Mouse (Mus musculus): Measurements from ENCODE around the gene Uhrf1. TPM values are rescaled to one million over a fixed set of nuclear protein-coding genes. Genes with fewer than 3 reads are reported as not detected.

The Uhrf1 gene
- polyA plus RNA-seq, 1 experiment from 2014 or later: 147 TPM

GRCm38 (mm10) chr17:56291826-56292475 lies 11.2 kb upstream of the Uhrf1 start:
- no peak for DNase-seq
- Histone ChIP-seq H3K27me3 (ENCODE audit: insufficient read depth, low read length) (no peaks in the 10 kb centered on the region), H3K27ac (ENCODE audit: low read depth) (peak overlapping the region; percentile 98), H3K4me3 (ENCODE audit: low read depth, low read length) (no peak overlapping the region), H3K9me3 (ENCODE audit: low read depth, low read length) (no peaks in the 10 kb centered on the region), H3K4me2 (peak overlapping the region; percentile 63), H3K4me1 (ENCODE audit: insufficient read depth) (peaks cover 9% of the 10 kb centered on the region), H3K36me3 (ENCODE audit: insufficient read depth) (peaks cover under 1% of the 10 kb centered on the region; the same call in 1 of the 2 replicates), H3K9ac (no peak overlapping the region; the same call in 1 of the 2 replicates)
- 79% methylated on average over 7 of the region's 7 CpGs for WGBS
- TF ChIP-seq CTCF (IDR thresholded peaks at IDR 0.05; ENCODE audit: low read depth): no peak
- no peak for ATAC-seq (ENCODE audit: insufficient read depth)

- no peak for TF ChIP-seq CTCF (IDR thresholded peaks at IDR 0.05; ENCODE audit: low read depth)
- no peak within 1 kb of the TSS for H3K9ac ChIP-seq
- peak within 1 kb of the TSS; percentile 98; the same call in 1 of the 2 replicates for H3K27ac ChIP-seq (ENCODE audit: low read depth)
- H3K36me3 ChIP-seq (ENCODE audit: insufficient read depth): no peaks in the 10 kb centered on the region
- no peaks in the 10 kb centered on the region for H3K27me3 ChIP-seq (ENCODE audit: insufficient read depth, low read length)
- H3K4me2 ChIP-seq: peak within 1 kb of the TSS; percentile 63; the same call in 1 of the 2 replicates
- no peaks in the 10 kb centered on the region for H3K9me3 ChIP-seq (ENCODE audit: low read depth, low read length)
- DNase-seq (no peak), ATAC-seq (ENCODE audit: insufficient read depth) (no peak)
- WGBS: 87% methylated on average over 4 of the region's 4 CpGs
- H3K4me3 ChIP-seq (ENCODE audit: low read depth, low read length): no peak within 1 kb of the TSS
- peaks cover 7% of the 10 kb centered on the region for H3K4me1 ChIP-seq (ENCODE audit: insufficient read depth)
Measured at GRCm38 (mm10) chr17:56292531-56293222, 10.4 kb upstream of the Uhrf1 start, which contains the start of gene Plin3. Gene Plin3 (minus strand): TSS chr17:56292873.

- Histone ChIP-seq H3K9me3 (ENCODE audit: low read depth, low read length) (no peaks in the 10 kb centered on the region), H3K27me3 (ENCODE audit: insufficient read depth, low read length) (no peaks in the 10 kb centered on the region), H3K36me3 (ENCODE audit: insufficient read depth) (no peaks in the 10 kb centered on the region), H3K27ac (ENCODE audit: low read depth) (no peak overlapping the region), H3K4me1 (ENCODE audit: insufficient read depth) (peaks cover under 1% of the 10 kb centered on the region), H3K4me3 (ENCODE audit: low read depth, low read length) (no peak overlapping the region), H3K4me2 (no peak overlapping the region), H3K9ac (no peak overlapping the region)
- WGBS: 67% methylated on average over 1 of the region's 1 CpGs
- ATAC-seq (ENCODE audit: insufficient read depth) (no peak), DNase-seq (no peak)
- no peak for TF ChIP-seq CTCF (IDR thresholded peaks at IDR 0.05; ENCODE audit: low read depth)
Measured at GRCm38 (mm10) chr17:56293291-56293690, 9.8 kb upstream of the Uhrf1 start.

- H3K4me1 ChIP-seq (ENCODE audit: insufficient read depth): no peaks in the 10 kb centered on the region; the same call in 1 of the 2 replicates
- no peaks in the 10 kb centered on the region for H3K36me3 ChIP-seq (ENCODE audit: insufficient read depth)
- 86% methylated on average over 19 of the region's 19 CpGs for WGBS
- no peak overlapping the region for H3K4me3 ChIP-seq (ENCODE audit: low read depth, low read length)
- no peak overlapping the region for H3K9ac ChIP-seq
- no peak for DNase-seq
- H3K27ac ChIP-seq (ENCODE audit: low read depth): no peak overlapping the region
- no peaks in the 10 kb centered on the region for H3K27me3 ChIP-seq (ENCODE audit: insufficient read depth, low read length)
- H3K4me2 ChIP-seq: no peak overlapping the region
- H3K9me3 ChIP-seq (ENCODE audit: low read depth, low read length): no peaks in the 10 kb centered on the region
- ATAC-seq (ENCODE audit: insufficient read depth): no peak
- no peak for TF ChIP-seq CTCF (IDR thresholded peaks at IDR 0.05; ENCODE audit: low read depth)
Measured at GRCm38 (mm10) chr17:56294241-56294640, 8.9 kb upstream of the Uhrf1 start.

- no peak for ATAC-seq (ENCODE audit: insufficient read depth)
- no peak overlapping the region for H3K9ac ChIP-seq
Measured at GRCm38 (mm10) chr17:56296201-56296600, 6.9 kb upstream of the Uhrf1 start.

GRCm38 (mm10) chr17:56298238-56298637 lies 4.9 kb upstream of the Uhrf1 start:
- H3K36me3 ChIP-seq (ENCODE audit: insufficient read depth): no peaks in the 10 kb centered on the region
- DNase-seq: no peak
- TF ChIP-seq CTCF (IDR thresholded peaks at IDR 0.05; ENCODE audit: low read depth): no peak

More at GRCm38 (mm10) chr17:56296201-56296600, 6.9 kb upstream of the Uhrf1 start:
- H3K4me3 ChIP-seq (ENCODE audit: low read depth, low read length): no peak overlapping the region
- H3K4me1 ChIP-seq (ENCODE audit: insufficient read depth): no peaks in the 10 kb centered on the region; the same call in 1 of the 2 replicates
- no peak for DNase-seq
- no peak overlapping the region for H3K27ac ChIP-seq (ENCODE audit: low read depth)
- TF ChIP-seq CTCF (IDR thresholded peaks at IDR 0.05; ENCODE audit: low read depth): no peak
- no peak overlapping the region for H3K4me2 ChIP-seq
- H3K27me3 ChIP-seq (ENCODE audit: insufficient read depth, low read length): no peaks in the 10 kb centered on the region
- no peaks in the 10 kb centered on the region for H3K36me3 ChIP-seq (ENCODE audit: insufficient read depth)
- WGBS: 62% methylated on average over 1 of the region's 1 CpGs
- no peaks in the 10 kb centered on the region for H3K9me3 ChIP-seq (ENCODE audit: low read depth, low read length)

GRCm38 (mm10) chr17:56300186-56300585 lies 2.9 kb upstream of the Uhrf1 start, which contains the start of gene Arrdc5:
Gene Arrdc5 (minus strand): TSS chr17:56300286.
- H3K27ac ChIP-seq (ENCODE audit: low read depth): no peak within 1 kb of the TSS
- no peak within 1 kb of the TSS for H3K4me2 ChIP-seq
- no peak within 1 kb of the TSS for H3K9ac ChIP-seq
- no peaks in the 10 kb centered on the region for H3K9me3 ChIP-seq (ENCODE audit: low read depth, low read length)
- peaks cover 3% of the 10 kb centered on the region; the same call in 1 of the 2 replicates for H3K36me3 ChIP-seq (ENCODE audit: insufficient read depth)
- ATAC-seq (ENCODE audit: insufficient read depth): no peak
- no peak for TF ChIP-seq CTCF (IDR thresholded peaks at IDR 0.05; ENCODE audit: low read depth)
- peaks cover 11% of the 10 kb centered on the region; the same call in 1 of the 2 replicates for H3K4me1 ChIP-seq (ENCODE audit: insufficient read depth)
- no peaks in the 10 kb centered on the region for H3K27me3 ChIP-seq (ENCODE audit: insufficient read depth, low read length)
- DNase-seq: no peak
- WGBS: 89% methylated on average over 9 of the region's 9 CpGs
- no peak within 1 kb of the TSS for H3K4me3 ChIP-seq (ENCODE audit: low read depth, low read length)

More at GRCm38 (mm10) chr17:56298238-56298637, 4.9 kb upstream of the Uhrf1 start:
- 97% methylated on average over 1 of the region's 1 CpGs for WGBS
- H3K27ac ChIP-seq (ENCODE audit: low read depth): no peak overlapping the region
- ATAC-seq (ENCODE audit: insufficient read depth): no peak
- H3K9ac ChIP-seq: no peak overlapping the region
- H3K4me3 ChIP-seq (ENCODE audit: low read depth, low read length): no peak overlapping the region
- H3K9me3 ChIP-seq (ENCODE audit: low read depth, low read length): no peaks in the 10 kb centered on the region
- peaks cover 7% of the 10 kb centered on the region; the same call in 1 of the 2 replicates for H3K4me1 ChIP-seq (ENCODE audit: insufficient read depth)
- no peak overlapping the region for H3K4me2 ChIP-seq
- H3K27me3 ChIP-seq (ENCODE audit: insufficient read depth, low read length): no peaks in the 10 kb centered on the region

Data from lung, embryonic 14.5 days (tissue).